Mouse (Mus musculus): ENCODE measurements around the gene Iqcj. TPM values are rescaled to one million over a fixed set of nuclear protein-coding genes. Genes with fewer than 3 reads are reported as not detected.

Iqcj gene
- polyA plus RNA-seq, 1 experiment, result 0.23 TPM

DNA sequence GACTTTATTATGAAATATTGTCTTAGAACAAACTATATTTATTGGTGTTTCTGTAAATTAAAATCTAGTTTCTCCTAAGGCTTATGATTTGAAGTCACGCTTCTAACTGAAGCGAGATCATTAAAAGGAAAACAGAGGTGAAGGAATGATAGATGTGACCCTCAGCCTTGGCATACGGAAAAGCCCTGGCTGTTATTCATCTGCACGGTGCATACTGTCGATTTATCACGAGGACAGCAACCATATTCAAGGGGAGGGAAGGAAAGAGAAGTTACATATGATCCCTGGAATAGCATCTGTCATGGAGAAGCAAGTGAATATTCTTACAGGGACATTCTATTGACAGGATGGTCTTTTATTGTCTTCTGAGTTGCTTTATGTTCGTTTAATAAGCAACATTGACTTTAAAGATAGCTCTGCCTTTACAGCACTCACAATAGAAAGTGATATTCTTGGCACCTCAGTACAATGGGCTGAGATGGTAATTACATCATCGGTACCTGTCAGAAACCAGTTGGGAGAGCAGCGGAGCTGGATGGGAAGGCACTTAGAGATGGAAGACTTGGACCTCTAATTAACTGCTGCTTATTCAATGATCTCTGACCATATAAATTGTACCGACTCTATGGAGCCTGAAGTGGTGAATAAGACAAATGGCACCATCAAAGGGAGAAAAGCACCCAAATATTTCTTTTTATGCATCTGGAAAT is 38.6 kb downstream of the Iqcj start:
- WGBS, result 79% methylated on average over 10 of the region's 10 CpGs
- no peaks in the 10 kb centered on the region for H3K27me3 ChIP-seq (ENCODE audit: control insufficient read depth, insufficient read depth, low read length)
- DNase-seq, result no peak
- TF ChIP-seq POLR2A (IDR thresholded peaks at IDR 0.05; ENCODE audit: borderline replicate concordance, insufficient read depth, low read length) (no peak), CTCF (IDR thresholded peaks at IDR 0.05; ENCODE audit: borderline replicate concordance, insufficient read depth, low read depth, low read length) (no peak)
- no peak overlapping the region for H3K27ac ChIP-seq (ENCODE audit: insufficient read depth, low read length)
- no peaks in the 10 kb centered on the region for H3K4me1 ChIP-seq (ENCODE audit: control insufficient read depth, insufficient read depth, low read length)
- H3K4me3 ChIP-seq (replicated peaks; ENCODE audit: insufficient read depth, low read depth, low read length), result no peak overlapping the region

- no peak for DNase-seq
- Histone ChIP-seq H3K4me3 (replicated peaks; ENCODE audit: insufficient read depth, low read depth, low read length) (no peak overlapping the region), H3K4me1 (ENCODE audit: control insufficient read depth, insufficient read depth, low read length) (no peaks in the 10 kb centered on the region), H3K27me3 (ENCODE audit: control insufficient read depth, insufficient read depth, low read length) (no peaks in the 10 kb centered on the region), H3K27ac (ENCODE audit: insufficient read depth, low read length) (no peak overlapping the region)
- 88% methylated on average over 8 of the region's 8 CpGs for WGBS
- TF ChIP-seq CTCF (IDR thresholded peaks at IDR 0.05; ENCODE audit: borderline replicate concordance, insufficient read depth, low read depth, low read length) (no peak), POLR2A (IDR thresholded peaks at IDR 0.05; ENCODE audit: borderline replicate concordance, insufficient read depth, low read length) (no peak)
Measured at GRCm38 (mm10) chr3:67931181-67931580, 39.2 kb downstream of the Iqcj start.

GRCm38 (mm10) chr3:67931914-67932313 is 39.9 kb downstream of the Iqcj start:
- Histone ChIP-seq H3K4me3 (replicated peaks; ENCODE audit: insufficient read depth, low read depth, low read length) (no peak overlapping the region), H3K27me3 (ENCODE audit: control insufficient read depth, insufficient read depth, low read length) (no peaks in the 10 kb centered on the region), H3K27ac (ENCODE audit: insufficient read depth, low read length) (no peak overlapping the region), H3K4me1 (ENCODE audit: control insufficient read depth, insufficient read depth, low read length) (no peaks in the 10 kb centered on the region)
- TF ChIP-seq POLR2A (IDR thresholded peaks at IDR 0.05; ENCODE audit: borderline replicate concordance, insufficient read depth, low read length) (no peak), CTCF (IDR thresholded peaks at IDR 0.05; ENCODE audit: borderline replicate concordance, insufficient read depth, low read depth, low read length) (no peak)
- DNase-seq, result no peak
- 82% methylated on average over 3 of the region's 3 CpGs for WGBS

DNA sequence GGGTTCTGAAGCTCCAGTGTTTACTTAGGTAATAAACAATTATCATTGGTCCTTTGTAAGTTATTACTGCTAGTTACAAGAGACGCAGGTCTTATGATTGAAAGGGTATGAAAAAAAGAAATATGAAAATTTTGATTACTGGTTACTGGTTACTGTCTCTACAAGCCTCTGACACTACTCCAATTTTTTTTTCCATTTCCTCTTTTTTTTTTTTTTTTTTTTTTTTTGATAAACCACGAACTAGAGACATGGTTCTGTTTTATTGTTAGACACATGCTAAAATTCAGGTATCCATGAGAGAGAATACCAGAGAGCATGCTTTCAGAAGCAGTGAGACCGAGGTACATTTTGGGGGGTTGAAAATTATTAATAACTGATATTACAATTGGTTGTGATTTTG is 43.8 kb downstream of the Iqcj start:
- H3K27ac ChIP-seq (ENCODE audit: insufficient read depth, low read length), result no peak overlapping the region
- DNase-seq, result no peak
- H3K27me3 ChIP-seq (ENCODE audit: control insufficient read depth, insufficient read depth, low read length), result no peaks in the 10 kb centered on the region
- no peak for TF ChIP-seq POLR2A (IDR thresholded peaks at IDR 0.05; ENCODE audit: borderline replicate concordance, insufficient read depth, low read length)
- no peak for TF ChIP-seq CTCF (IDR thresholded peaks at IDR 0.05; ENCODE audit: borderline replicate concordance, insufficient read depth, low read depth, low read length)
- no peaks in the 10 kb centered on the region for H3K4me1 ChIP-seq (ENCODE audit: control insufficient read depth, insufficient read depth, low read length)
- WGBS, result 84% methylated on average over 3 of the region's 3 CpGs
- no peak overlapping the region for H3K4me3 ChIP-seq (replicated peaks; ENCODE audit: insufficient read depth, low read depth, low read length)

DNA sequence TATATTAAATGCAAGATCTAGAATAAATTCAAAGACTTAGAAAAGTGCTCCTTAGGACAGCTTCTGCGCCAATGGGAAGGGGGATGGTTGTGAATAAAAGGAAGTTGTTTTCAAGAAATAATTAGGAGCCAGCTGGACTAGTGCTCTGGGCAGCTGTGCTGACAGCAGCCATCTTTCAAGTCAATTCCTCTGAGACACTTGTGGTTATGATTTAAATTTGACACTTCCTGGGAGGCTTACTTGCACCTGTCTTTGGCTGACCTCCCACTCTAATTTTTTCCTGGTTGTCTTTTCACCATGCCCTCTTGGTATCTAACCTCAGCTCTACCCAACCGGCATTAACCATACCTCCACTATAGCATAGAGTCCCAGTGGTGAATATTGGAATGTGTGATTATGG is 55.0 kb downstream of the Iqcj start:
- TF ChIP-seq POLR2A (IDR thresholded peaks at IDR 0.05; ENCODE audit: borderline replicate concordance, insufficient read depth, low read length), result no peak
- no peak for TF ChIP-seq CTCF (IDR thresholded peaks at IDR 0.05; ENCODE audit: borderline replicate concordance, insufficient read depth, low read depth, low read length)
- no peaks in the 10 kb centered on the region for H3K27me3 ChIP-seq (ENCODE audit: control insufficient read depth, insufficient read depth, low read length)
- no peak overlapping the region for H3K4me3 ChIP-seq (replicated peaks; ENCODE audit: insufficient read depth, low read depth, low read length)
- WGBS, result 76% methylated on average over 2 of the region's 2 CpGs
- H3K27ac ChIP-seq (ENCODE audit: insufficient read depth, low read length), result no peak overlapping the region
- no peaks in the 10 kb centered on the region for H3K4me1 ChIP-seq (ENCODE audit: control insufficient read depth, insufficient read depth, low read length)
- no peak for DNase-seq

GRCm38 (mm10) chr3:67952517-67952940 is 60.5 kb downstream of the Iqcj start:
- WGBS, result 13% methylated on average over 5 of the region's 5 CpGs
- H3K4me1 ChIP-seq (ENCODE audit: control insufficient read depth, insufficient read depth, low read length), result no peaks in the 10 kb centered on the region
- no peaks in the 10 kb centered on the region for H3K27me3 ChIP-seq (ENCODE audit: control insufficient read depth, insufficient read depth, low read length)
- no peak for DNase-seq
- no peak overlapping the region for H3K27ac ChIP-seq (ENCODE audit: insufficient read depth, low read length)
- no peak overlapping the region for H3K4me3 ChIP-seq (replicated peaks; ENCODE audit: insufficient read depth, low read depth, low read length)
- TF ChIP-seq CTCF (IDR thresholded peaks at IDR 0.05; ENCODE audit: borderline replicate concordance, insufficient read depth, low read depth, low read length) (no peak), POLR2A (IDR thresholded peaks at IDR 0.05; ENCODE audit: borderline replicate concordance, insufficient read depth, low read length) (no peak)

DNA sequence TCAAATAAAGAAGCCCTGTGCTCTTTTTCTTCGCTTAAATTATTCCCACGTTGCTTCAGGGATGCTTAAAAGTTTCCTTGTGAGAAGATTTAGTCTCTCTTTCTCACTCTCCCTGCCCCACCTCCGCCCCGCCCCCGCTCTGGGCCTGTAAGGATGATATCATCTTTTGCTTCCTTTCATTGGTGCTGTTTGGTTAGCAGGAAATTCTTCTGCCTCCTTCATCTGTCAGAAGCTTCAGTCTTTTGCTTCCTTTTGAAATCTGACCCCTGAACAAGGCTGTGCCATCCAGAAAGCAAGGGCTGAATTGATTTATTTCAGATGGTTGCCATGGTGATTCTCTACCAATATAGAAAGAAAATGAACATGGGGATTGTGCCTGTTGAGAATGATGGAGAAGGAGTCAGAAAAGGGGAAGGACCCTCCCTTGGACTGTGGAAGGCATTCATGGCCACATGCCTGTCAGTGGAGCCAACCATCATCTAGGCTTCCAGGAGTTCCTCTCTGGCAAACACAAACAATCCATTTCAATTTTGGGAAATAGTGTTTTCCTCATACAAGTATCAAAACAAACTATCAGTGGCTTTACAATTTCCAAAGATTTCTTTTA is 62.5 kb downstream of the Iqcj start:
- TF ChIP-seq CTCF (IDR thresholded peaks at IDR 0.05; ENCODE audit: borderline replicate concordance, insufficient read depth, low read depth, low read length) (no peak), POLR2A (IDR thresholded peaks at IDR 0.05; ENCODE audit: borderline replicate concordance, insufficient read depth, low read length) (no peak)
- Histone ChIP-seq H3K27me3 (ENCODE audit: control insufficient read depth, insufficient read depth, low read length) (no peaks in the 10 kb centered on the region), H3K27ac (ENCODE audit: insufficient read depth, low read length) (no peak overlapping the region), H3K4me3 (replicated peaks; ENCODE audit: insufficient read depth, low read depth, low read length) (no peak overlapping the region), H3K4me1 (ENCODE audit: control insufficient read depth, insufficient read depth, low read length) (no peaks in the 10 kb centered on the region)
- DNase-seq, result no peak
- WGBS, result 50% methylated on average over 5 of the region's 5 CpGs

- Histone ChIP-seq H3K27ac (ENCODE audit: insufficient read depth, low read length) (no peak overlapping the region), H3K4me3 (replicated peaks; ENCODE audit: insufficient read depth, low read depth, low read length) (no peak overlapping the region), H3K27me3 (ENCODE audit: control insufficient read depth, insufficient read depth, low read length) (no peaks in the 10 kb centered on the region), H3K4me1 (ENCODE audit: control insufficient read depth, insufficient read depth, low read length) (no peaks in the 10 kb centered on the region)
- no peak for TF ChIP-seq POLR2A (IDR thresholded peaks at IDR 0.05; ENCODE audit: borderline replicate concordance, insufficient read depth, low read length)
- no peak for TF ChIP-seq CTCF (IDR thresholded peaks at IDR 0.05; ENCODE audit: borderline replicate concordance, insufficient read depth, low read depth, low read length)
- 61% methylated on average over 7 of the region's 7 CpGs for WGBS
- DNase-seq, result no peak
Measured at GRCm38 (mm10) chr3:67959672-67960071, 67.7 kb downstream of the Iqcj start.

All from cerebellum, adult 2 months (tissue).